Mouse (Mus musculus): ENCODE results near the gene Dlg5. TPM values are rescaled to one million over a fixed set of nuclear protein-coding genes. Genes with fewer than 3 reads are reported as not detected.

The Dlg5 gene
- total and polyA plus RNA-seq, 3 experiments, result 44.5 to 72.1 (median 48.6) TPM

DNA sequence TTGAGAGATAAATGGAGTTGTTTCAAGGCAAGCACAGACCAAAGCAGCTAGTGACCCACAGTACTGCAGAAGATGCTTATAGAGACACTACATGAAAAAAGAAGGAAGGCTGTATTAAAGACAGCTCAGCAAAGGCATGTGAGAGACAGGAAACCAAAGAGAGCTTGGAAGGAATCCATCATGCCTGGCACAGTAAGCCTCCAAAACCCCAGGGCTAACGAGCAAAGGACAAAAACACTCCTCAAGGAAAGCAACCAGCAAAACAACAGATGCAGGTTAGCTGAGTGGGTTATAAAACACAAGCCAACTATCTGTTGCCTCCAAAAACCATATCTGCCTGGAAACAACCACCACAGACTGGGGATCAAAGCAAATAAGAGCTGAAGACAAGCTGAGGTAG, 121.5 kb downstream of the Dlg5 start:
- no peak for DNase-seq

DNA sequence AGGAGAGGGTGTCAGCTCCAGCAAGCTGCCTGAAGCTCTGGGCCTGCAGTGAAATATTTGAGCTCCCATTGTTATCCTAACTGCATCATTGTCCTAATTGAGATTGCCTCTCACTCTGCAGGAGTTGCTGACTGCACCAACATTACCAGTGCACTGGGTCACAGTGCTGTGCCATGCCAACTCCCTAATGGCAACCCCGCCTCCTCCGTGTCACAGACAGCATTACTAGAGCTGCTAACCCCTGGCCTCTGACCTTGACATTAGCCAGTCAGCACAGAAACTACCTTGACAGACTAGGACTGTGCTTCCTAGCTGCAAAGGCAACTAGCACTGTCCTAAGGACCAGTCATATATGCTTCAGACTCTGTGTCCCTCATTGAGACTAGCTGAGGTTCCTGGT, 139.0 kb downstream of the Dlg5 start:
- DNase-seq, result peak; percentile 60

DNA sequence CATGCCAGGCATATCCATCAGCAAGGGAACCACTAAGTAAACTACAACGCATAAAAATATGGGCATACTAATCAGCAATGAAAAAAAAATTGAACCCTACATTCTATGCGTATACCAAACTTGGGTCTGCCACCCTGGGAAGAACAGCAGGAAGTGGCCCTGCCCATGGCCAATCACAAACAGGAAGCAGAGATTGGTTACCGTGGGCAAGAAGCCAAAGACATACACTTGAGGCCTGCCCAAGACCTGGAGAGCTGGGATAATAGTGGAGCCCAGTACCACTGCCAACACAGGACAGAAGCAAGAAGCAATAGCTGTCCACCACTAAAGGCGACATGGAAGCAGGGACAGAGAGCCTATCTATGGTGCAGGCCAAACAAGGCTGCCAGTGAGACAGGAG, 146.9 kb downstream of the Dlg5 start:
- DNase-seq, result no peak

DNA sequence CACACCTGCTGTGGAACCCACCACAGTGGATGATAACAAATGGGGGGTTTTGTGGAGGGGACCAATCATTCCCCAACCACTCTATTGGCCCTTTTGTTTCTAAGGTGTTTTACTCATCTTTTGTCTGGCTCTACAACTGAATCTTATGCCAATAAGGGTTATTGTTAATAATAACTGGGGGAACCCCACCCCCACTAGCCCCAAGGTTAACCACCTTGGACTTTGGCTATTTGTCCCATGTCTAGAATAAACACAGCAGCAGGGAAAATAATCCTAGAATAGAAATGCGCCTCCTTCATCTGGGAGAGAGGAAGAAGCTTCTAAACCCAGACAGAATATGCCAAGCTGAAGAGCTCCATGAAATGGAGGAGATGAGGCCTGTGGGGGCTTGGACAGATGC, 151.1 kb downstream of the Dlg5 start:
- DNase-seq, result no peak

DNA sequence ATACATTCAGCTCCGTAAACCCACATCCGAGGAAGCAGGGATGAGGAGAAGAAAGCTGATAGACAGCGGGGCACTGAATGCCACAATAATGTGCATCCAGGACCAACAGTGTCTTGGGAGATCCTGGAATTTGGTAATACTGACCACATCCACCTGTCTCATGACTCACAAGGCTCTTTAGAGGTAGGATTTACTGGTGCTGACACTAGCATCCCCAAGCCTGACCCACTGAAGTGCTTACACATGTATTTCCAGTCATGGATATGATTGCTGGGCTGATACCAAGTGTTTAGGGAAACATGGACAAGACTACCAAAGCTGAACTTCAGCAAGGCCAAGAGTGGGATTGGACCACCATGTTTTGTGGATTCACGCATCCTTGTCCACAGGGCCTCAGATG, 152.5 kb downstream of the Dlg5 start:
- no peak for DNase-seq

DNA sequence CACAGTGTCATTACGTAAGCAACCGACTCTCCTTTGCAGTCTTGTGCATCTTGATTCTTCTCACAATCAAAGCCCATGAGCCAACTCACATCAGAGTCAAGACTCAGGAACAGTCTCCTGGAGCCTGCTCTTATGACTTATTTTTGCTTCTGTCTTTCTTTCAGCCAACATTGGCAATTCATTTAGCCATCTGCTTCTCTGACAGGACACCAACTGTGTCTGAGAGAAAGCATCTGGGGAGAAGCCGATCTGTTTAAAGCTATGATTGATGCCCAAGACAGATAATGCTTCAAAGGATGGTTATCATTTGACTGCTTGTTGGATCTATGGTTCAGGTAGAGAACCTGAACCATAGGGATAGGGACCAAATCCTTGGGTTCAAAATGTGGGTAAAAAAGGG, 153.3 kb downstream of the Dlg5 start:
- DNase-seq, result no peak

DNA sequence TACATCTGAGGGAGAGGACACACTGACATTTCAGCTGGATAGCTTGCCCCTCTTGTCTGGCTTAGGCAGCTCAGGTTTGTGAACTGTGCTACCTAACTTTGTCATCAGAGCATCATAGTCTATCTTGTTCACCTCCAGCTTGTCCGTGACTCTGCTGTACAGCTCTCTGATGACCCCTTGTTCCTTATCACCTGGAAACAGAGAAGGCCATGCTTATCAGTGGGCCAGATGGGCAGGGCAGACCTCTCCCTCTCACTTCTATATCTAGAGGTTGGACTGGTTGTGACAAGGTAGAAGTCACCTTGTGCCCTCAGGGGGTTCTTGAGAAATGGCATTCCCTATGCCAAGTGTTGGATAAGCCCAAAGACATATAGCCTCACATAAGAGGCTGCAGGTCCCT, 154.9 kb downstream of the Dlg5 start:
- no peak for DNase-seq

DNA sequence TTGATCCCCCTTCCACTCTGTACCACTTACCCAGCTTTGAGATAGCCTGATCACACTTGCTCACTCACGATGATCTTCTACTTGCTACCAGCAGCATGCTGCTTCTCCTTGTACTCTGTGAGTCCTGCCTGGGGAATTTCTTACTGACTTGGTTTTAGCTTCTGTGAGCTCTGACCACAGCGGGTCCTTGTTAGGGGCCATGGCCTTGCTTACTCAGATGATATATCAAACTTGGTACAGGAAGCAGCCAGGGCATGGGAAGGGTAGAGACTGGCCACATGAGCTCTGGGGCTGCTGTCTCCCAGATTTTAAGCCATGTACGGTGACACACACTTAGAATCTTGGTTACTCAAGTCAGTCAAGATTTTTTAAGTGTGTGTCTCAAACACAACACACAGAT, 156.5 kb downstream of the Dlg5 start:
- peak; percentile 70 for DNase-seq

DNA sequence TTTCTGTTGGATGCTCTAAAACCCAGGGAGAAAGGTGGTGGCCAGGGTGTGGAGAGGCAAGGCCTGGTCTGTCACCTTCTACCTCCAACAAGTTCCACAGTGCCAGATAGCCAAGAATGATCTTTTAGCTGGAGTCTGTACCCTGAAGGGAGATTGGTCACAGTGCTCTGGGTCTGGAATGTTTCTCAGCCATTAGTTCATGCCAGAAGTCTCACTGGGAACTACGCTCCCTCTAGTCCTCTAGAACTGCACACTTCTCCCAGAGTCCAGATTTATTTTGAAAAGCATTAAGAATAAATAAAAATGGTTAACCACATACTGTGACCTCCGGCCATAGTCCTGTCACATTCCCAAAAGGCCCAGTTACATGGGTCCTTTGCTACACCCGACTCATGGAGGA, 158.3 kb downstream of the Dlg5 start:
- no peak for DNase-seq

DNA sequence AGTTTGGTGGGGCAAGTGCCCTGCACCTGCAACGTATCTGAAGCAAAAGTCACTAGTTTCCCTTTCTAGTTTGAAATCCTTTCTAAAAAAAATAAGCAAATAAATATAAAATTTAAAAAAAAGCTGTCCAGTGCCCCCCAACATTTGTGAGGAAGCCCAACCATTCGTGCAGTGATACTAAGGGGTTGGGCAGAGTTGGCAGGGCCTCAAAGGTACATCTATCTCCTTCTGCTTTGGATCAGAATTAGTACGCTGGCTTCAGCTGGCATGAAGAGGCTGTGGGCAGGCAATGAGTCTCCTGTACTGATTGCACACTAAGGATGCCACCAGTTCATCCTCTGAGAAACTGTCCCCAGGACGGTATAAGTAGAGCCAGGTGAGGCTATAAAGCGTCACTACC, 159.2 kb downstream of the Dlg5 start:
- no peak for DNase-seq

Small RNAs within 50 kb of the gene (microRNA-seq; reads per million reads assigned to microRNA genes)
- 0 reads per million in 2 experiments for gene Mir7210

Other genes starting within 250 kb of the Dlg5 start
- 10 to 100 TPM; 48.9 to 77.4 TPM for gene Kcnma1, start 231.4 kb downstream of the Dlg5 start, total RNA-seq (2021)
- gene Kcnma1, start 231.4 kb downstream of the Dlg5 start, polyA plus RNA-seq (2012; rRNA removed), result 24.0 and 27.6 TPM in 2 replicates
- gene E330034G19Rik, start 47.3 kb upstream of the Dlg5 start, total RNA-seq (2021), result not detected
- not detected in 2 replicates for gene E330034G19Rik, start 47.3 kb upstream of the Dlg5 start, polyA plus RNA-seq (2012; rRNA removed)
- 10 to 100 TPM; 15.2 to 18.2 TPM for gene Polr3a, start 241.1 kb upstream of the Dlg5 start, total RNA-seq (2021)
- 2.6 and 4.1 TPM in 2 replicates for gene Polr3a, start 241.1 kb upstream of the Dlg5 start, polyA plus RNA-seq (2012; rRNA removed)
- gene Rps24, start 241.2 kb upstream of the Dlg5 start, total RNA-seq (2021), result 1,000 to 10,000 TPM; 1,786 to 2,185 TPM
- 71.2 and 105 TPM in 2 replicates for gene Rps24, start 241.2 kb upstream of the Dlg5 start, polyA plus RNA-seq (2012; rRNA removed)